ENCODE assay signal across 9 mouse cellular contexts in genomic region chr4:140821988-140822387, GRCm38 (mm10). TPM values are rescaled to one million over a fixed set of nuclear protein-coding genes. Genes with fewer than 3 reads are reported as not detected.
DNase-seq lines count a peak whose midpoint lies in the region; TF ChIP-seq lines count a peak whose summit lies in the region.
"Had no signal": no experiment of that assay in that cellular context is flagged by ENCODE, and none has a peak within 500 bp of the region (broad histone marks: within the 10 kb centered on the region; RNA-seq: fewer than 3 reads in every experiment).

No protein-coding gene starts in this region.

- TF ChIP-seq EP300 in heart, adult 2 months (IDR thresholded peaks at IDR 0.05; ENCODE audit: insufficient read depth, low read depth, low read length), result no peak

- H3K27me3 ChIP-seq in heart, adult 2 months (ENCODE audit: control insufficient read depth, insufficient read depth, low read length), result no peaks in the 10 kb centered on the region
- H3K27me3 ChIP-seq in heart, embryonic 10.5 days (ENCODE audit: insufficient read depth, poor library complexity, severe bottlenecking), result peaks cover 13% of the 10 kb centered on the region; the same call in 1 of the 2 replicates

- TF ChIP-seq CTCF in heart, adult 2 months (IDR thresholded peaks at IDR 0.05), result peak; percentile 59
- peak; percentile 48 for TF ChIP-seq CTCF in bone marrow, adult 2 months (IDR thresholded peaks at IDR 0.05; ENCODE audit: control insufficient read depth, insufficient read depth, low read length)
- peak; percentile 67 for TF ChIP-seq CTCF in left cerebral cortex, adult 2 months (IDR thresholded peaks at IDR 0.05)

- peaks cover 28% of the 10 kb centered on the region for H3K9me3 ChIP-seq in heart, embryonic 10.5 days

- no peaks in the 10 kb centered on the region for H3K36me3 ChIP-seq in heart, adult 2 months (ENCODE audit: control insufficient read depth, insufficient read depth, low read length)
- peaks cover 2% of the 10 kb centered on the region; the same call in 1 of the 2 replicates for H3K36me3 ChIP-seq in heart, embryonic 10.5 days

- TF ChIP-seq POLR2A in heart, adult 2 months (IDR thresholded peaks at IDR 0.05; ENCODE audit: insufficient read depth, low read depth, low read length), result no peak
- TF ChIP-seq POLR2A in bone marrow, adult 2 months (IDR thresholded peaks at IDR 0.05; ENCODE audit: borderline replicate concordance, control insufficient read depth, low read depth, low read length), result no peak

- peak; percentile 29 to 36 for DNase-seq in heart, adult 2 months
- DNase-seq in heart, embryonic 10.5 days (ENCODE audit: low spot score), result no peak
- DNase-seq in B cell, adult 2 months, result peak; percentile 78 to 79
- DNase-seq in frontal cortex, adult 2 months (ENCODE audit: extremely low spot score in 1 of 2, low spot score in 1 of 2), result peak; percentile 15 to 78
- peak; percentile 51 to 52 for DNase-seq in left cerebral cortex, adult 2 months (ENCODE audit: extremely low spot score in 1 of 2, low spot score in 2 of 2)
- peak; percentile 80 for DNase-seq in naive thymus-derived CD4-positive, alpha-beta T cell, adult 2 months (ENCODE audit: low read depth)
- DNase-seq in thymus, postnatal 14 days, result peak; percentile 81

- H3K79me2 ChIP-seq in heart, adult 2 months (replicated peaks; ENCODE audit: control insufficient read depth, insufficient read depth, low read length), result no peaks in the 10 kb centered on the region

- no peak overlapping the region for H3K4me3 ChIP-seq in heart, adult 2 months
- H3K4me3 ChIP-seq in heart, embryonic 10.5 days, result no peak overlapping the region
- H3K4me3 ChIP-seq in bone marrow, adult 2 months (replicated peaks; ENCODE audit: control insufficient read depth, low read depth, low read length), result no peak overlapping the region
- no peak overlapping the region for H3K4me3 ChIP-seq in left cerebral cortex, adult 2 months

- H3K27ac ChIP-seq in heart, adult 2 months, result no peak overlapping the region
- H3K27ac ChIP-seq in heart, embryonic 10.5 days, result no peak overlapping the region
- H3K27ac ChIP-seq in bone marrow, adult 2 months (ENCODE audit: control insufficient read depth, insufficient read depth, low read depth, low read length, poor library complexity), result no peak overlapping the region
- no peak overlapping the region for H3K27ac ChIP-seq in left cerebral cortex, adult 2 months

- intact Hi-C loops in heart, adult 2 months (cut with DNase I), result no loop called here
- intact Hi-C loops in left cerebral cortex, adult 2 months (cut with DNase I), result loop anchor here (1.0 kb wide), 2 partner anchors 80 to 134 kb away; no protein-coding TSS in a partner anchor

- WGBS in heart, adult 2 months, result 76% methylated on average over 5 of the region's 5 CpGs
- 71% methylated on average over 5 of the region's 5 CpGs for WGBS in heart, embryonic 10.5 days
- WGBS in bone marrow, adult 2 months, result 57% methylated on average over 5 of the region's 5 CpGs

- no peak overlapping the region for H3K9ac ChIP-seq in heart, adult 2 months (ENCODE audit: low read depth, low read length)

- no peaks in the 10 kb centered on the region for H3K4me1 ChIP-seq in heart, adult 2 months (ENCODE audit: control insufficient read depth, insufficient read depth, low read length)
- H3K4me1 ChIP-seq in heart, embryonic 10.5 days, result peaks cover 2% of the 10 kb centered on the region
- H3K4me1 ChIP-seq in bone marrow, adult 2 months (ENCODE audit: control insufficient read depth, insufficient read depth, low read length), result peaks cover 3% of the 10 kb centered on the region; the same call in 1 of the 2 replicates

RNA-seq across cellular contexts. Expression of gene Padi3, which starts 11.5 kb away (rescaled TPM):
- under 1 TPM; 0.09 to 0.16 TPM for total RNA-seq in heart, adult 2 months (2021)
- polyA plus RNA-seq in heart, adult 2 months (2012; rRNA removed), result 0.06 TPM in 1 of 2 replicates, not detected in the other
- 0.87 and 0.96 TPM in 2 replicates for polyA plus RNA-seq in heart, embryonic 10.5 days (2016; fragmentation: Nextera tagmentation; extraction: Ambion mirVana)
- 1.1 TPM in 1 of 2 replicates, not detected in the other for polyA plus RNA-seq in bone marrow, adult 2 months (2011; ENCODE audit: insufficient read depth, insufficient read length, low replicate concordance, missing spikeins)
- polyA plus RNA-seq in frontal cortex, adult 2 months (2012; rRNA removed), result 0.14 and 0.23 TPM in 2 replicates
- not detected for total RNA-seq in left cerebral cortex, adult 2 months (2021)

RNA-seq across cellular contexts. Expression of gene Padi1, which starts 23.6 kb away (rescaled TPM):
- total RNA-seq in heart, adult 2 months (2021), result not detected
- 0.47 TPM in 1 of 2 replicates, not detected in the other for polyA plus RNA-seq in heart, adult 2 months (2012; rRNA removed)
- 0.16 TPM in 2 replicates for polyA plus RNA-seq in heart, embryonic 10.5 days (2016; fragmentation: Nextera tagmentation; extraction: Ambion mirVana)
- polyA plus RNA-seq in bone marrow, adult 2 months (2011; ENCODE audit: insufficient read depth, insufficient read length, low replicate concordance, missing spikeins), result not detected in 2 replicates
- polyA plus RNA-seq in frontal cortex, adult 2 months (2012; rRNA removed), result 0.48 and 0.76 TPM in 2 replicates
- under 1 TPM in 1 of 2 experiments, not detected in 1; 0.09 TPM for total RNA-seq in left cerebral cortex, adult 2 months (2021)
- total RNA-seq: heart, postnatal 36 days had no signal

RNA-seq across cellular contexts. Expression of gene Padi4, which starts 48.0 kb away (rescaled TPM):
- total RNA-seq in heart, adult 2 months (2021), result 1 to 10 TPM in 1 of 2 experiments, under 1 TPM in 1; 0.70 to 2.5 TPM
- 1.9 and 2.6 TPM in 2 replicates for polyA plus RNA-seq in heart, adult 2 months (2012; rRNA removed)
- polyA plus RNA-seq in heart, embryonic 10.5 days (2016; fragmentation: Nextera tagmentation; extraction: Ambion mirVana), result 1.9 and 2.9 TPM in 2 replicates
- 15.2 and 60.1 TPM in 2 replicates for polyA plus RNA-seq in bone marrow, adult 2 months (2011; ENCODE audit: insufficient read depth, insufficient read length, low replicate concordance, missing spikeins)
- 0.04 TPM in 2 replicates for polyA plus RNA-seq in frontal cortex, adult 2 months (2012; rRNA removed)
- under 1 TPM in 1 of 2 experiments, not detected in 1; 0.14 TPM for total RNA-seq in left cerebral cortex, adult 2 months (2021)
